Mouse (Mus musculus): Measurements from ENCODE around the gene Begain. TPM values are rescaled to one million over a fixed set of nuclear protein-coding genes. Genes with fewer than 3 reads are reported as not detected.

Begain gene
- polyA plus RNA-seq, 1 experiment from 2014 or later, result 4.9 TPM

DNA sequence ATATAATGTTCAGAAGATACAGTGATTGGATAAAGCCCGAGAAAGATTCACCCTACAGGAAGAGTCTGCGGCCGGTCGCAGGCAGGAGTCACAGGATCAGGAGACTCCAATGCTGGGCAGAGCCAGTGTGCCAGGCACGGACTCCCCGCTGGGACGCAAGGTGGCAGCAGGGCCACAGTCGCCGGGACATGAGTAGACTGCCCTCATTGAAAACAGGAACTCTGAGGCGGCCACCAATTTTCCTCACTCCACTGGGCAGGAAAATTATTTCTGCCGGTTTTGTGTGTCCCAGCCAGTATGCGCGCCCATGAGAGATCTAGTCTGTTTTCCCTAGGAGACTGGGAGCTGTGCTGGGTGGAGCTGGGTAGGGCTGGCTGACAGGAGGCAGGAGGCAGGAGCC lies 3.2 kb upstream of the Begain start:
- H3K4me1 ChIP-seq (ENCODE audit: control insufficient read depth, insufficient read depth, low read length), result no peaks in the 10 kb centered on the region; the same call in 1 of the 2 replicates
- H3K4me2 ChIP-seq (ENCODE audit: low read depth, low read length), result no peak overlapping the region
- ATAC-seq (replicated peaks; ENCODE audit: insufficient number of reproducible peaks, low FRiP score, low TSS enrichment, low read depth) (no peak), DNase-seq (ENCODE audit: low spot score) (no peak)
- H3K4me3 ChIP-seq (ENCODE audit: low read depth, low read length), result no peak overlapping the region
- H3K9ac ChIP-seq (replicated peaks; ENCODE audit: low read length), result no peak overlapping the region
- no peak overlapping the region for H3K27ac ChIP-seq (replicated peaks; ENCODE audit: low read depth, low read length)
- H3K9me3 ChIP-seq (replicated peaks; ENCODE audit: control insufficient read depth, low read length), result no peaks in the 10 kb centered on the region
- H3K36me3 ChIP-seq (replicated peaks; ENCODE audit: control insufficient read depth, insufficient read depth, low read depth, low read length), result no peaks in the 10 kb centered on the region
- 86% methylated on average over 13 of the region's 13 CpGs for WGBS
- H3K27me3 ChIP-seq (ENCODE audit: control insufficient read depth, insufficient read depth, low read length), result no peaks in the 10 kb centered on the region

DNA sequence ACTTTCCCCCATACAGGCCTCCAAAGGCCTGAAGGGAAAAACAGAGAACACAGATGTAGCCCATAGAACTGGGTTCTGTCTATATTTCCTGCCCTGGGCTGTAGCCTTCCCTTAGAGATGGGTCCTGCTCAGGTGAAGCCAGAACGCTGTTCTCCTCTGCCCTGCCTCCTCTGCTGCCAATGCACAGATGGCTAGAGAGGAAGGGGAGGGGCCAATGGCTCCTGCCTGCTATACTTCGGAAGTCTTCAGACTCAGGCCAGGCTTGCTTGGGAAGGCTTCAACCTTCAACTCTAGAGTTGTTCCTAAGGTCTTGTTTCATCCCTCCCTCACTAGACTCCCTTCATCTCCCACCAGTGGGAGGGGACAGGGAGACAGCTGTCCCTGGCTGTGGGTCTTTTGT lies 1.7 kb upstream of the Begain start:
- Histone ChIP-seq H3K27ac (replicated peaks; ENCODE audit: low read depth, low read length) (no peak overlapping the region), H3K9me3 (replicated peaks; ENCODE audit: control insufficient read depth, low read length) (no peaks in the 10 kb centered on the region), H3K9ac (replicated peaks; ENCODE audit: low read length) (no peak overlapping the region), H3K27me3 (ENCODE audit: control insufficient read depth, insufficient read depth, low read length) (no peaks in the 10 kb centered on the region), H3K4me2 (ENCODE audit: low read depth, low read length) (no peak overlapping the region), H3K4me1 (ENCODE audit: control insufficient read depth, insufficient read depth, low read length) (no peaks in the 10 kb centered on the region; the same call in 1 of the 2 replicates), H3K4me3 (ENCODE audit: low read depth, low read length) (no peak overlapping the region), H3K36me3 (replicated peaks; ENCODE audit: control insufficient read depth, insufficient read depth, low read depth, low read length) (no peaks in the 10 kb centered on the region)
- no peak for DNase-seq (ENCODE audit: low spot score)
- ATAC-seq (replicated peaks; ENCODE audit: insufficient number of reproducible peaks, low FRiP score, low TSS enrichment, low read depth), result no peak
- WGBS, result 61% methylated on average over 1 of the region's 2 CpGs

DNA sequence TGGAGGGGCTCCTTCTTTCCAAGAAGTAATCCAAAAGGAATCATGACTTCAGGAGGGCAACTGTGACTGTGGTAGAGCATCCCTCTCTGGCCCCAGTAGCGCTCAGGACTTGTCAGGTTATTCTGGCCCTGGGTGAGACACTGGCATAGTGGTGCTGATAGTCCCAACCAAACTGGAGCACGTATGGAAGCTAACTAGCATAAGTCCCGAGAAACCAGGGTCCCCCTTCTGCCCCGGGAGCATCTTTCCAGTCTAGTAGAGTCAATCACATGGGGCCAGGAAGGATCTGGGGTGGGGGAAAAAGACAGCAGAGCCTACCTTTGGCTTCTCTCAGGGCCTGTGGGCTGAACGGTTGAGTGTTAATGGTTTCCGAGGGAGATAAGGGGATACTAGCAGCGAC lies 721 bp upstream of the Begain start:
- H3K27ac ChIP-seq (replicated peaks; ENCODE audit: low read depth, low read length), result no peak overlapping the region
- ATAC-seq (replicated peaks; ENCODE audit: insufficient number of reproducible peaks, low FRiP score, low TSS enrichment, low read depth) (no peak), DNase-seq (ENCODE audit: low spot score) (no peak)
- no peaks in the 10 kb centered on the region for H3K9me3 ChIP-seq (replicated peaks; ENCODE audit: control insufficient read depth, low read length)
- no peak overlapping the region; the same call in 1 of the 2 replicates for H3K9ac ChIP-seq (replicated peaks; ENCODE audit: low read length)
- H3K4me2 ChIP-seq (ENCODE audit: low read depth, low read length), result peak overlapping the region; percentile 88
- H3K36me3 ChIP-seq (replicated peaks; ENCODE audit: control insufficient read depth, insufficient read depth, low read depth, low read length), result no peaks in the 10 kb centered on the region
- H3K27me3 ChIP-seq (ENCODE audit: control insufficient read depth, insufficient read depth, low read length), result no peaks in the 10 kb centered on the region
- H3K4me3 ChIP-seq (ENCODE audit: low read depth, low read length), result peak overlapping the region; percentile 51
- WGBS, result 71% methylated on average over 7 of the region's 7 CpGs
- no peaks in the 10 kb centered on the region; the same call in 1 of the 2 replicates for H3K4me1 ChIP-seq (ENCODE audit: control insufficient read depth, insufficient read depth, low read length)

DNA sequence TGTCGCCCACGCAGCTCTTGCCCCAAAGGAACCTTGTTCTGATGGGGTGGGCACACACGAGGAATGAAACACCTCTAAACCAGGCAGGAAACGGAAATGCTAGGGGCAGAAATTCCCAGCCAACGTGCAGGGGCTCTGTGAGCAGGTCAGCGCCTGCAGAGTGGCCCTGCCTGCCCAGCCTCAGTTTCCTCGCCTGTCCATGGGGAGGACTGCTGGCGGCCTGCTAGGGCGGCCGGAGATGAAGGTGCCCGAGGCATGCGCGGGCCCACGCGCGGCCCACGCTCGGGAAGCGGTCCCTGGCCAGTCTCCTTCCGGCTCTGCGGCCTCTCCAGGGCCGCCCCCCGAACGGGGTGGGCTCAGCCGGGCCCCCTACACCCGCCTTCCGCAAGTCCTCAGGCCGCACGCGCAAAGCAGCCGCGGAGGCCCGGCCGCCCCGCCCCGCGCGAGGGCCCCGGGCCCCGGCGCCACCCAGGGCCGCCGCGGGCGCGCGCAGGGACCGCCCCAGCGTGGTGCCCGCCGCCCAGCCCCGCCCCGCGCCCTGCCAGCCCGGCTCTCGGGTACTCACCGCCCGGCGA lies 369 bp downstream of the Begain start:
- WGBS, result 2% methylated on average over 48 of the region's 59 CpGs
- H3K27me3 ChIP-seq (ENCODE audit: control insufficient read depth, insufficient read depth, low read length), result no peaks in the 10 kb centered on the region
- no peak overlapping the region; the same call in 1 of the 2 replicates for H3K27ac ChIP-seq (replicated peaks; ENCODE audit: low read depth, low read length)
- ATAC-seq (replicated peaks; ENCODE audit: insufficient number of reproducible peaks, low FRiP score, low TSS enrichment, low read depth) (peak; percentile 84), DNase-seq (ENCODE audit: low spot score) (peak; percentile 77)
- peak overlapping the region; percentile 82 for H3K9ac ChIP-seq (replicated peaks; ENCODE audit: low read length)
- peak overlapping the region; percentile 88 for H3K4me2 ChIP-seq (ENCODE audit: low read depth, low read length)
- H3K36me3 ChIP-seq (replicated peaks; ENCODE audit: control insufficient read depth, insufficient read depth, low read depth, low read length), result no peaks in the 10 kb centered on the region
- H3K9me3 ChIP-seq (replicated peaks; ENCODE audit: control insufficient read depth, low read length), result no peaks in the 10 kb centered on the region
- H3K4me1 ChIP-seq (ENCODE audit: control insufficient read depth, insufficient read depth, low read length), result no peaks in the 10 kb centered on the region; the same call in 1 of the 2 replicates
- peak overlapping the region; percentile 51 for H3K4me3 ChIP-seq (ENCODE audit: low read depth, low read length)

DNA sequence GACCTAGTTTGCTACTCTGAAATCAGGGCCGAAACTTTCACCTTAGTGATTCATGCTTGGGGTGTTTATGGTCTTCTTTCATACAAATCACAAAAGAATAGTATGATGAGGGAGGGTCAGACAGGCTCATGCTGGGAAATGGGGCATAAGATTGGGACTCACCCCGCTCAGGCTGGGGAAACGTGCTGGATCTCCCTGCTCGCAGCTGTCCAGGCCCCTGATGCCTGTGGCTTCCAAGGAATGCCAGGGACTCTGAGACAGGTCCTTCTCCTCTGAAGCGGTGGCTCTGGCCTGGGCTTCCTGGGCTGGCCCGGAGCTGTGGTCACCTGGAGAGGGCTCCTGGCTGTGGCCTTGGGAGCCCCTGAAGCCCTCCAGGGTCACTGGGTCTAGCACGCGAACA lies 9.4 kb downstream of the Begain start:
- ATAC-seq (replicated peaks; ENCODE audit: insufficient number of reproducible peaks, low FRiP score, low TSS enrichment, low read depth) (no peak), DNase-seq (ENCODE audit: low spot score) (no peak)
- 87% methylated on average over 8 of the region's 8 CpGs for WGBS
- Histone ChIP-seq H3K4me1 (ENCODE audit: control insufficient read depth, insufficient read depth, low read length) (peaks cover 2% of the 10 kb centered on the region; the same call in 1 of the 2 replicates), H3K9me3 (replicated peaks; ENCODE audit: control insufficient read depth, low read length) (no peaks in the 10 kb centered on the region), H3K27me3 (ENCODE audit: control insufficient read depth, insufficient read depth, low read length) (peaks cover 23% of the 10 kb centered on the region), H3K36me3 (replicated peaks; ENCODE audit: control insufficient read depth, insufficient read depth, low read depth, low read length) (no peaks in the 10 kb centered on the region), H3K27ac (replicated peaks; ENCODE audit: low read depth, low read length) (no peak overlapping the region), H3K4me3 (ENCODE audit: low read depth, low read length) (no peak overlapping the region), H3K9ac (replicated peaks; ENCODE audit: low read length) (no peak overlapping the region), H3K4me2 (ENCODE audit: low read depth, low read length) (no peak overlapping the region)

DNA sequence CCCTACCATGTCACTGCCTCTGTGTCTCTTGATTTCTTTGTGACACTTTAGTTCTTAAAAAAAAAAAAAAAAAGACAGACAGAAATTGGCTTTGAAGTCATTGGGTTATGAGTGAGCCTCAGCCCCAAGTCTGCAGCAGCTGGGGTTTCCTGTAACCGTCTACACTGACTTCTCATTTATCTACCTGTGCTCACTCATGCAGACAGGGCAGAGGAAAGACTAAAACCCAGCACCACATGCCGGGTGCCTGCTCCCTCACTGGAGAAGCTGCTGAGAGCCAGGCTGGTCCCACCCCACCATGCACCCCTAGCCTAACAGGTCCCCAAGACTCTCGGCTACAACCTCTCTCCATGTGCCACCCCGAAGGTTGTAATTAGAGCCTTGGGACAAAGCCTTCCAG lies 10.3 kb downstream of the Begain start:
- no peak overlapping the region for H3K9ac ChIP-seq (replicated peaks; ENCODE audit: low read length)
- 77% methylated on average over 4 of the region's 4 CpGs for WGBS
- H3K36me3 ChIP-seq (replicated peaks; ENCODE audit: control insufficient read depth, insufficient read depth, low read depth, low read length), result no peaks in the 10 kb centered on the region
- no peak overlapping the region for H3K27ac ChIP-seq (replicated peaks; ENCODE audit: low read depth, low read length)
- peaks cover 32% of the 10 kb centered on the region for H3K27me3 ChIP-seq (ENCODE audit: control insufficient read depth, insufficient read depth, low read length)
- H3K4me1 ChIP-seq (ENCODE audit: control insufficient read depth, insufficient read depth, low read length), result peaks cover 7% of the 10 kb centered on the region
- no peak overlapping the region for H3K4me3 ChIP-seq (ENCODE audit: low read depth, low read length)
- no peak overlapping the region for H3K4me2 ChIP-seq (ENCODE audit: low read depth, low read length)
- no peaks in the 10 kb centered on the region for H3K9me3 ChIP-seq (replicated peaks; ENCODE audit: control insufficient read depth, low read length)
- DNase-seq (ENCODE audit: low spot score) (no peak), ATAC-seq (replicated peaks; ENCODE audit: insufficient number of reproducible peaks, low FRiP score, low TSS enrichment, low read depth) (no peak)

DNA sequence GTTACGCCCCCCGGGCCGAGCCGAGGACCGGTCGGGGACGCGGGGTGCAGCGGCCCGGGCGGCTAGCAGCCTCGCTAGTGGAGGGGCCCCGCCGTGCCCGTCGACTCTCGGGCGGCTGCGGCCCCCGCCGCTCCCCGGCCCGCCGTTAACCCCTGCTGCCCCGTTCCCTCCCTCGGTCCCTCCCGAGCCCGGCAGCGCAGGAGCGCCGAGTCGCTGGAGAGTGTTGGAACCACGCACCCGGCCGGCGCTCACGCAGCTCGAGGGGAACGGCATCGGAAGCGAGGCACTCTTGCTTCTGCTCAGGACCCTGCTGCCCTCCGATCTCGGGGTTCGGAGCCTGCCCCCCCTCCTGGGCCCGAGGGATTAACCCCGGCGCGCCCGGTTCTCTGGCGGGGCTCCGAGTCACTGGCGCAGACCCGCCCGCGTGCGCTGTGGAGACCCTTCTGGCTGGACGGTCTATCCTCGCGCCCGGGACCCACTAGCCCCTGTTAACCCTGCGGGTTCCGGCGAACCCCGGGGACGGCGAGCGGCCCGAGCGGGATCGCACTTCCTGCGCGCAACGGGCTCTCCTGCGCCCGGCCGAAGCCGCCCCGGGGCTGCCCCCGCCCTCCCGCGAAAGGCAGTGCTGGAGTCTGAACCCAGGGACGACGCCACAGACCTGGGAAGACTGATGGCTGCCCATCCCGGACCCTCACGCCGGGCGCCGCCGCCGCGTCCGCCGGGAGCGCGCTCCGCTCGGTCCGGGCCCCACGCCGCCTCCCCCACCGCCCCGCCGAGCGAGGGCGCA lies 14.8 kb downstream of the Begain start:
- no peaks in the 10 kb centered on the region for H3K9me3 ChIP-seq (replicated peaks; ENCODE audit: control insufficient read depth, low read length)
- DNase-seq (ENCODE audit: low spot score) (no peak), ATAC-seq (replicated peaks; ENCODE audit: insufficient number of reproducible peaks, low FRiP score, low TSS enrichment, low read depth) (0 out of 2 replicates have a peak, but pooled peaks have one; percentile 10)
- WGBS, result under 1% methylated on average over 77 of the region's 105 CpGs
- H3K4me1 ChIP-seq (ENCODE audit: control insufficient read depth, insufficient read depth, low read length), result peaks cover 10% of the 10 kb centered on the region
- H3K36me3 ChIP-seq (replicated peaks; ENCODE audit: control insufficient read depth, insufficient read depth, low read depth, low read length), result no peaks in the 10 kb centered on the region
- peak overlapping the region; percentile 52 for H3K4me3 ChIP-seq (ENCODE audit: low read depth, low read length)
- H3K27me3 ChIP-seq (ENCODE audit: control insufficient read depth, insufficient read depth, low read length), result peaks cover 53% of the 10 kb centered on the region
- peak overlapping the region; percentile 94 for H3K4me2 ChIP-seq (ENCODE audit: low read depth, low read length)
- peak overlapping the region; percentile 47 for H3K9ac ChIP-seq (replicated peaks; ENCODE audit: low read length)
- no peak overlapping the region for H3K27ac ChIP-seq (replicated peaks; ENCODE audit: low read depth, low read length)

DNA sequence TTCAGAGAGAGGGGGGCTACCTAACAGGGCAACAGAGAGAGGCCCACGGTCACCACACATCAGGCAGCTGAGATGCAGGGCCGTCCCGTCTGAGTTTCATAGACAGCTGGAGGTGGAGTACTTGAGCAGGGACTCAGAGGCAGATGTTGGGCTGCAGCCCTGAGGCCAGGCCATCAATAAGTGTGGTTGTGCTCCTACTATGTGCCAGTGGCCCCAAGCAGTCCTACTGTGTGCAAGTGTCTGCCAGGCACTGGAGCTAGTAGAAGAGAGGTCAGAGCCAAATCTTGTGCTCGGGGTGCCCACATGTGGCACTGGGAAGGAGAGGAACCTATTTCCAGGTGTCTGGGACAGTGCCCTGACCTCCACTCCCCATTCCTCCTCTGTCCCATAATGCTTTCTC lies 18.1 kb downstream of the Begain start:
- peaks cover 43% of the 10 kb centered on the region for H3K27me3 ChIP-seq (ENCODE audit: control insufficient read depth, insufficient read depth, low read length)
- H3K4me2 ChIP-seq (ENCODE audit: low read depth, low read length), result no peak overlapping the region
- ATAC-seq (replicated peaks; ENCODE audit: insufficient number of reproducible peaks, low FRiP score, low TSS enrichment, low read depth), result no peak
- no peak overlapping the region for H3K27ac ChIP-seq (replicated peaks; ENCODE audit: low read depth, low read length)
- no peak overlapping the region for H3K9ac ChIP-seq (replicated peaks; ENCODE audit: low read length)
- H3K4me3 ChIP-seq (ENCODE audit: low read depth, low read length), result no peak overlapping the region
- no peaks in the 10 kb centered on the region for H3K9me3 ChIP-seq (replicated peaks; ENCODE audit: control insufficient read depth, low read length)
- H3K36me3 ChIP-seq (replicated peaks; ENCODE audit: control insufficient read depth, insufficient read depth, low read depth, low read length), result no peaks in the 10 kb centered on the region
- WGBS, result 86% methylated on average over 4 of the region's 4 CpGs
- H3K4me1 ChIP-seq (ENCODE audit: control insufficient read depth, insufficient read depth, low read length), result peaks cover 9% of the 10 kb centered on the region
- no peak for DNase-seq (ENCODE audit: low spot score)

All from embryonic facial prominence, embryonic 11.5 days (tissue).